Mouse (Mus musculus) cortical plate, adult 2 months (tissue): ENCODE measurements around the gene Polr2l.

Source experiments
- CTCF ChIP-seq: fragments of 200-500 bp; IDR thresholded peaks from 2 replicates; pipeline ENCODE4 v1.5.1; 2011; ENCODE audit warnings: mild to moderate bottlenecking, control low read depth, low read length; ENCODE audit not compliant: insufficient read depth; ENCODE audit errors: extremely low read depth
- POLR2A ChIP-seq: fragments of 200-500 bp; IDR thresholded peaks from 2 replicates; pipeline ENCODE4 v1.6.1; 2011; ENCODE audit warnings: mild to moderate bottlenecking, low read length, control low read depth; ENCODE audit not compliant: insufficient read depth; ENCODE audit errors: extremely low read depth

DNA sequence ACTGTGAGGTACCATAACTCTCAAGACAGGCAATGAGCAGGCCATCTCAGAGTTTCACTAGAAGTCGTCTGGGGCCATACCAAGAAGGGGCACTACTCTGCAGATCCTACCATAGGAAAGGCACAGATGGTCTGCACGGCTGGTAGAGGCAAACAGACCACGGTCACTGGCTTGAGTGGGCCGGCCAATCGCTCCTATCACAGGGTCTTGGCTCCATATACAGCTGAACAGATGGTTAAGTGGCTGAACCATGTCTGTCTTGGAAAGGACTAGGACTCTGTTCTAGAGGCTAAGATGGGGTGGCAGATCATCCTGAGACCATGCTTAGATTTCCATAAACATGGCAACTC is 27.6 kb upstream of the Polr2l start:
- TF ChIP-seq CTCF, result no peak
- no peak for TF ChIP-seq POLR2A
